Mouse (Mus musculus) midbrain, embryonic 11.5 days (tissue): ENCODE data around the gene Micall1. TPM values are rescaled to one million over a fixed set of nuclear protein-coding genes. Genes with fewer than 3 reads are reported as not detected.

Experiments
- ATAC-seq: fragments of 200-750 bp; cut with Nextera tagmentation; 2 replicates; pipeline ENCODE4 v1.8.0; 2017; ENCODE audit warnings: moderate TSS enrichment, moderate library complexity; ENCODE audit not compliant: low FRiP score
- DNase-seq: peaks from one replicate; pipeline ENCODE4 v3.0.0; 2015; ENCODE audit warnings: low spot score; ENCODE audit errors: missing footprints
- H3K27ac ChIP-seq: fragments of 300-500 bp; sonication (generic); 2 replicates; pipeline ENCODE4 v1.5.1; 2014; ENCODE audit warnings: low read depth, low read length
- H3K27me3 ChIP-seq: fragments of 300-500 bp; sonication (generic); 2 replicates; pipeline ENCODE4 v1.6.1; 2014; ENCODE audit warnings: mild to moderate bottlenecking, low read length, moderate library complexity, mixed read lengths; ENCODE audit not compliant: control insufficient read depth, insufficient read depth
- H3K36me3 ChIP-seq: fragments of 300-500 bp; sonication (generic); 2 replicates; pipeline ENCODE4 v1.6.1; 2014; ENCODE audit warnings: mild to moderate bottlenecking, low read length, moderate library complexity, mixed read lengths; ENCODE audit not compliant: control insufficient read depth, insufficient read depth
- H3K4me1 ChIP-seq: fragments of 300-500 bp; sonication (generic); 2 replicates; pipeline ENCODE4 v1.6.1; 2014; ENCODE audit warnings: low read length; ENCODE audit not compliant: control insufficient read depth, insufficient read depth
- H3K4me2 ChIP-seq: fragments of 300-500 bp; sonication (generic); 2 replicates; pipeline ENCODE4 v1.6.1; 2014; ENCODE audit warnings: mild to moderate bottlenecking, moderate library complexity
- H3K4me3 ChIP-seq: fragments of 300-500 bp; sonication (generic); 2 replicates; pipeline ENCODE4 v1.5.1; 2014; ENCODE audit warnings: low read depth, low read length
- H3K9ac ChIP-seq: fragments of 300-500 bp; sonication (generic); 2 replicates; pipeline ENCODE4 v1.6.1; 2014; ENCODE audit warnings: low read length
- H3K9me3 ChIP-seq: fragments of 300-500 bp; sonication (generic); 2 replicates; pipeline ENCODE4 v1.6.1; 2016; ENCODE audit warnings: low read length; ENCODE audit not compliant: control insufficient read depth
- WGBS: fragments of 180-500 bp; shearing (Covaris S2); extraction: QIAGEN DNeasy Blood & Tissue Kit; methylation state at CpG from one replicate; pipeline ENCODE4 v1.1.7; 2014; 5-methylcytosine and 5-hydroxymethylcytosine counted together
- polyA plus RNA-seq: library from polyadenylated mRNA; unstranded; fragments of >200 nt; fragmentation: Nextera tagmentation; extraction: Ambion mirVana; gene quantifications from 2 replicates; pipeline ENCODE4 v1.2.1, GENCODE M21; 2014

The Micall1 gene
- polyA plus RNA-seq, 1 experiment from 2014 or later: 5.4 TPM

DNA sequence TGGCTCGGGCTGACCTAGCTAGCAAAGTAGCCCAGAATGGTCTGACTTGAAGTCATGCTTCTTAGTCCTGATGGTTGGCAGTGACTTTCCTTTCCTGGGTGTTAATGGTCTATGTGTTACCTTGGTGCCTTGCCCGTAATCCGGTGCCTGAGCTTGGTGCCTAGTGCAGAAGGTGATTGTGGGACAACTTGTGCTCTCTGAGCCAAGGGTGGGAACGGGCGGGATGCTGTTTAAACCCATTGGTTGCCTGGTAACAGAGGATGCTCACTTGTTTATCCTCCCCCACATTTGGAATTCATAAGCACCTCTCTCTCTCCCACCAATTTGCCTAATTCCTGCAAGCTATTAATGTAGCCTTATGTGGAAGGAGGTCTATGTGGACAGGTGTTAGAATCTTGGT lies 13.2 kb upstream of the Micall1 start:
- Histone ChIP-seq H3K9me3 (no peaks in the 10 kb centered on the region), H3K9ac (no peak overlapping the region), H3K27me3 (no peaks in the 10 kb centered on the region), H3K36me3 (peaks cover 22% of the 10 kb centered on the region; the same call in 1 of the 2 replicates), H3K27ac (no peak overlapping the region), H3K4me3 (no peak overlapping the region), H3K4me2 (no peak overlapping the region), H3K4me1 (no peaks in the 10 kb centered on the region)
- WGBS: 89% methylated on average over 5 of the region's 5 CpGs
- DNase-seq: no peak
- no peak for ATAC-seq

- ATAC-seq (no peak), DNase-seq (no peak)
- Histone ChIP-seq H3K9ac (no peak overlapping the region), H3K27ac (no peak overlapping the region), H3K4me2 (no peak overlapping the region), H3K4me1 (no peaks in the 10 kb centered on the region), H3K4me3 (no peak overlapping the region), H3K9me3 (no peaks in the 10 kb centered on the region), H3K27me3 (no peaks in the 10 kb centered on the region), H3K36me3 (peaks cover 16% of the 10 kb centered on the region; the same call in 1 of the 2 replicates)
- 75% methylated on average over 3 of the region's 3 CpGs for WGBS
These were observed 12.1 kb upstream of the Micall1 start for GRCm38 (mm10) chr15:79096556-79096955.

- no peak overlapping the region for H3K4me3 ChIP-seq
- DNase-seq (no peak), ATAC-seq (no peak)
- peaks cover 15% of the 10 kb centered on the region; the same call in 1 of the 2 replicates for H3K36me3 ChIP-seq
- no peak overlapping the region for H3K27ac ChIP-seq
- no peak overlapping the region for H3K9ac ChIP-seq
- H3K27me3 ChIP-seq: no peaks in the 10 kb centered on the region
- no peak overlapping the region for H3K4me2 ChIP-seq
- 45% methylated on average over 2 of the region's 2 CpGs for WGBS
- no peaks in the 10 kb centered on the region for H3K9me3 ChIP-seq
- H3K4me1 ChIP-seq: no peaks in the 10 kb centered on the region
These were observed 11.6 kb upstream of the Micall1 start for GRCm38 (mm10) chr15:79097135-79097534.

DNA sequence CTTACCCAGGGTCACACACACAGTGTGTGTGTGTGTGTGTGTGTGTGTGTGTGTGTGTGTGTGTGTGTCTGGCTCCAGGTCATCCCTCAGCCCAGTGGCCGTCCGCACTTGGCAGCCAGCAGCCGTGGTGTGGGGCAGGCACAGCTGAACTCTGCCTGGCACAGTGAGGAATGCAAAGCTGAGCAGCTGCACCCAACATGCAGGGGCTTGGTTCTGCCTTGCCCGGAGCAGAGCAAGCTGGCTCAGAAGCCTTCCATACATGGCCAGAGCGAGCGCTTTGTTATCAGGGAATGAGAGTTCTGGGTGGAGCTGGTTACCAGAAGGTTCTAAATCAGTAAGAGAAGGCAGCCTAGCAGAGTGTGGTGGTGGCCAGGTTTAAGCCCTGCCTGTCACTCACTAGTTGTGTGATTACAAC lies 11.1 kb upstream of the Micall1 start:
- ATAC-seq: no peak
- Histone ChIP-seq H3K4me2 (no peak overlapping the region), H3K4me3 (no peak overlapping the region), H3K27me3 (no peaks in the 10 kb centered on the region), H3K4me1 (no peaks in the 10 kb centered on the region), H3K36me3 (peaks cover 12% of the 10 kb centered on the region; the same call in 1 of the 2 replicates), H3K27ac (no peak overlapping the region), H3K9ac (no peak overlapping the region), H3K9me3 (no peaks in the 10 kb centered on the region)
- DNase-seq: no peak
- 65% methylated on average over 6 of the region's 6 CpGs for WGBS

DNA sequence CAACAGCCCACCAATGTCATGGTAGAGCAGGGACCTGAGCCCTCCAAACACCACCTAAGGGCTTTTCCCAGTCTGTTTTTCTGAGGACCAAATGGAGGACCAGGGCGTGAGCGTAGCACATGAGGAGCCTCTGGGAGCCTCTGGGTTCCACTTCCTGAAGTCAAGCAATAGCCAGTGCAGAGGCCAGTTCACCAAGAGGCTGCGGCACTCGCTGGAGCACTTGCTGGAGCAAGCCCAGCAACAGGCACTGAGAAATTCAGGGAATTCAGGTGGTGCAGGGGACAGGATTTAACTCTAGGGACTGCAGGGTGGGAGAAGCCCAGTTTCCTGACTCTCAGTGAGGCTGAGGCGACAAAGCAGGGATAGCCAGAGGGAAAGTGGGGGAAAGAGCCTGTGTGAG lies 10.5 kb upstream of the Micall1 start:
- no peaks in the 10 kb centered on the region for H3K27me3 ChIP-seq
- H3K27ac ChIP-seq: no peak overlapping the region
- H3K9ac ChIP-seq: no peak overlapping the region
- no peak overlapping the region for H3K4me3 ChIP-seq
- H3K9me3 ChIP-seq: no peaks in the 10 kb centered on the region
- WGBS: 71% methylated on average over 5 of the region's 5 CpGs
- no peak overlapping the region for H3K4me2 ChIP-seq
- H3K4me1 ChIP-seq: no peaks in the 10 kb centered on the region
- DNase-seq (no peak), ATAC-seq (no peak)
- peaks cover 12% of the 10 kb centered on the region; the same call in 1 of the 2 replicates for H3K36me3 ChIP-seq

DNA sequence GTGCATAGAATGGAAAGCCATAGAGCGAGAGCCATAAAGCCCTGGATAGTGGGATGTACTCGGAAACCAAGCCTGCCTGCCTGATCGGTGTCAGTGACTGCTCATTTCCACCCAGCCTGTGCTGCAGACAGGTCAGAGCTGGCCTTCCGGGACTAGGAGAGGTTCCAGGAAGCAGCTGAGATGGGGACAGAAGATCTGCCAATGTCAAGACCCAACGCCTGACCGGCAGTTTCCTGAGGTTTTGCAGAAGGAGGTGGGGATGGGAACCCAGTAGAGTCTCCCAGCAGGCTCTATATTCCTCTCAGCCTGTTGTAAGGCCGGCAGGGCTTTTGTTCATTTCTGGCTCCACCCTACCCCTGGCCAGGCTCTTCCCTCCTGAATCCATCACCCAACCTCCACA lies 9.8 kb upstream of the Micall1 start:
- Histone ChIP-seq H3K4me1 (no peaks in the 10 kb centered on the region), H3K27ac (no peak overlapping the region), H3K4me2 (no peak overlapping the region), H3K4me3 (no peak overlapping the region), H3K9me3 (no peaks in the 10 kb centered on the region), H3K27me3 (no peaks in the 10 kb centered on the region), H3K36me3 (peaks cover 6% of the 10 kb centered on the region; the same call in 1 of the 2 replicates), H3K9ac (no peak overlapping the region)
- DNase-seq: no peak
- WGBS: 58% methylated on average over 7 of the region's 7 CpGs
- ATAC-seq: no peak

DNA sequence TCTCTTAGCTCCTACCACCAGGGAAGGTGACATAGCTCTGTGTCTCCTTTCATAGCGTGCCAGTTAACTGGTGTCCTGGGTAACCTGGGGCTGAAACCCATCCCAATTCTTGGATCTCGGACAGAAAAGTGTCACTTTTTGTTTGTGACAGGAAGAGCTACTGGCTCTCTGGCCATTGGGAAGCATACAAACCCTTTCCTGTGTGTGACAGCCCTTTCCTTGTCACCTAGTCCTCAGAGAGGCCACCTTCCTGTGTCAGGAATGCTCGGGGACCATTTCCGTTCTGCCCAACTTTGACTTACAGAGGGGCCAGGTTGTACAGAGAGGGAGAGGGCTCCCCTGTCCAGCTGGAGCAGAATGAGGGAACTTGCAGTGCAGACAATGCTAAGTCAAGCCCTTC lies 9.2 kb upstream of the Micall1 start:
- WGBS: 57% methylated on average over 4 of the region's 4 CpGs
- Histone ChIP-seq H3K4me2 (no peak overlapping the region), H3K27me3 (no peaks in the 10 kb centered on the region), H3K9me3 (no peaks in the 10 kb centered on the region), H3K4me1 (no peaks in the 10 kb centered on the region), H3K4me3 (no peak overlapping the region), H3K36me3 (no peaks in the 10 kb centered on the region; the same call in 1 of the 2 replicates), H3K27ac (no peak overlapping the region), H3K9ac (no peak overlapping the region)
- DNase-seq (no peak), ATAC-seq (no peak)

DNA sequence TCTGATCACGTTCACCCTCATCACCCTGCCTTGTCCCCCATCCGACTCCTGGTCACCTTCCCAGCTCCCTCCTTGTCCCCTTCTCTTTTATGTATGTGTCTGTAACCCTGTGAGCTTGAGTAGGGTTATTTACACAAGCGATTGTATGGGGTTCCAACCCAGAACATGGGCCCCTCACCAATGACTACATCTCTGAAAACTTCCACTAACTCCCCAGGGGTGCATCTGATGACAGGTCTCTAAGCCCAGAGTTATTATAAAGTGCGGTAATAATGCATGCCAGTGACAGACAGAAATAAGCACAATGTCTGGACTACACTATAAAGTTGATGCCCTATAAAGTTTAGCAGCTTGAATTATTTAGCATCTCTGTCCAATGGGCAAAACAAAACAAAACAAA lies 8.3 kb upstream of the Micall1 start:
- no peak overlapping the region for H3K9ac ChIP-seq
- H3K9me3 ChIP-seq: no peaks in the 10 kb centered on the region
- no peak overlapping the region for H3K27ac ChIP-seq
- ATAC-seq: no peak
- no peaks in the 10 kb centered on the region for H3K27me3 ChIP-seq
- DNase-seq: no peak
- H3K4me2 ChIP-seq: no peak overlapping the region
- WGBS: 76% methylated on average over 4 of the region's 4 CpGs
- no peak overlapping the region for H3K4me3 ChIP-seq
- H3K36me3 ChIP-seq: no peaks in the 10 kb centered on the region; the same call in 1 of the 2 replicates
- no peaks in the 10 kb centered on the region for H3K4me1 ChIP-seq

- Histone ChIP-seq H3K27ac (no peak overlapping the region), H3K4me3 (no peak overlapping the region), H3K4me1 (no peaks in the 10 kb centered on the region), H3K27me3 (no peaks in the 10 kb centered on the region), H3K36me3 (no peaks in the 10 kb centered on the region), H3K9ac (no peak overlapping the region), H3K4me2 (no peak overlapping the region), H3K9me3 (no peaks in the 10 kb centered on the region)
- DNase-seq (no peak), ATAC-seq (no peak)
These were observed 7.2 kb upstream of the Micall1 start for GRCm38 (mm10) chr15:79101531-79101930.

DNA sequence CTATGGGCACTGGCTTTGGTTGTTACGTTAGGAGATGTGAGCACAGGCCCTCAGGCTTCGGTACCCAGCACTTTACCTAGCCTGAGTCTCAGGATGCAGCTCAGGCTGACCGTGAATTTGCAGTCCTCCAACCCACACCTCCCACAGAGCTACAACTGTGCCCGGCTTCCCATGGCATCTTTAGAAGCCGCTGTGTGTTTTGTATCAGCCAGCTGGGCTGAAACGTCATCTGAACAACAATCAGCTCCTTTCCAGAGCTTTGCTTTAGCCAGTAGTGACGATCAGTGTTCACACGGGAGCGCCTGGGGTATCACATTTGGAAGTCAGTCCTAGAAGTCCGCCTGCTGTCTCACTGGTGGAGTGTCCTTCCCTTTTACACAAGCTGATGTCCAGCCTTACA lies 5.4 kb upstream of the Micall1 start:
- H3K9ac ChIP-seq: no peak overlapping the region
- no peaks in the 10 kb centered on the region for H3K36me3 ChIP-seq
- H3K27ac ChIP-seq: no peak overlapping the region
- H3K27me3 ChIP-seq: no peaks in the 10 kb centered on the region
- whole genome bisulfite sequencing: 70% methylated on average over 10 of the region's 10 CpGs
- no peak overlapping the region for H3K4me3 ChIP-seq
- no peaks in the 10 kb centered on the region for H3K9me3 ChIP-seq
- H3K4me2 ChIP-seq: no peak overlapping the region
- H3K4me1 ChIP-seq: peaks cover 3% of the 10 kb centered on the region
- no peak for ATAC-seq
- DNase-seq: no peak
